Mouse (Mus musculus) liver (tissue): ENCODE results near the gene Ilkap.

Source experiments
- DNase-seq: peaks from one replicate; pipeline ENCODE4 v3.0.0-alpha.2; 2020; ENCODE audit warnings: mixed read lengths

The Ilkap gene

GRCm38 (mm10) chr1:91356105-91356504, 42.5 kb downstream of the Ilkap start:
- DNase-seq, result no peak

- no peak for DNase-seq
These were observed 46.3 kb downstream of the Ilkap start for GRCm38 (mm10) chr1:91352277-91352676.

- no peak for DNase-seq
These were observed 47.4 kb downstream of the Ilkap start for GRCm38 (mm10) chr1:91351249-91351648.

- no peak for DNase-seq
These were observed 47.8 kb downstream of the Ilkap start, which contains the start of gene Klhl30 for GRCm38 (mm10) chr1:91350841-91351240. Klhl30 (plus strand) TSS chr1:91351016.

- peak; percentile 68 for DNase-seq
These were observed 51.7 kb downstream of the Ilkap start for GRCm38 (mm10) chr1:91346892-91347291.

GRCm38 (mm10) chr1:91344921-91345685, 53.5 kb downstream of the Ilkap start:
- no peak for DNase-seq

GRCm38 (mm10) chr1:91344001-91344400, 54.6 kb downstream of the Ilkap start:
- DNase-seq, result no peak

GRCm38 (mm10) chr1:91337355-91337754, 61.3 kb downstream of the Ilkap start:
- DNase-seq, result no peak

- DNase-seq, result no peak
These were observed 65.0 kb downstream of the Ilkap start for GRCm38 (mm10) chr1:91333582-91333981.

- no peak for DNase-seq
These were observed 66.5 kb downstream of the Ilkap start for GRCm38 (mm10) chr1:91332102-91332501.

GRCm38 (mm10) chr1:91325488-91326042, 73.0 kb downstream of the Ilkap start:
- no peak for DNase-seq

GRCm38 (mm10) chr1:91324646-91325045, 74.0 kb downstream of the Ilkap start:
- DNase-seq, result no peak
